Mouse (Mus musculus): Measurements from ENCODE around the gene Chmp2a.

Gene Chmp2a

DNA sequence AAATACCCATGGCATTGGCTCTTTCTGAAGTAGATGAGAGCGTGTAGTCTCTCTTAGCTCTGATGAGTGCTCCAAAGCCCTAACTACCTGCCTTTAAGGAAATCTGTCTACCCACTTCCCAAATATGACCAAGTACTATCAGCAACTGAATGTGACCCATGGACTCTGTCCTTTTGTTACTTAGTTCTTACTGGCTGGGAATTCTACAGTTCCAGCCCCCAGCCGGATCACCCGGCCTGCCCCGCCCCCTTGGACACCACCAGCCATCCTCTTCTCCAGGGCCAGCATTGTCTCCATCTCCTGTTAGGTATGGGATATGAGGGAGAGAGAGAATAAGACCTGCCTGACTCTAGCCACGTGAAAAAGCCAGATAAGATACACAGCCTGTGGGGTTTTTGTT lies 36.6 kb downstream of the Chmp2a start, which contains the start of gene Slc27a5:
TSS of gene Slc27a5 (minus strand) at position 140 of the 400 bp plus-strand sequence.
- no peak for DNase-seq

DNA sequence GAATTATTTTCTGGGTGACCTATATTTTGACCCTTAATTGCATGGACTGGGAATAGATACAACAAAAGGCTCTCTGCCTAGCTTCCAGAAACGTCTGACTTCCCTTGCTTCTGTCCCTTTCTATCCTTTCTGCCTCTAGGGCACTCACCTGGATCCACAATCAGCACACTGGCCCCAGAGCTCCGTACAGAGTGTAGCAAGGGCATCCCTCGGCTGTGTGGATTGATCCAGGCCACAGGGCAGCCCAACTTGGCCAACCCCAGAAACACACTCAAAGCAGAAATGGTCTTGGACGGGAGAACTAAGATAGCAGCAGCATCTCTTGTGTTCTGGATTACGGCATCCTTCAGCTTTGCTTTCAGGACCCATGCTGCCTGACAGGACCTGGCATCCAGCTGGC lies 37.4 kb downstream of the Chmp2a start:
- DNase-seq = no peak

DNA sequence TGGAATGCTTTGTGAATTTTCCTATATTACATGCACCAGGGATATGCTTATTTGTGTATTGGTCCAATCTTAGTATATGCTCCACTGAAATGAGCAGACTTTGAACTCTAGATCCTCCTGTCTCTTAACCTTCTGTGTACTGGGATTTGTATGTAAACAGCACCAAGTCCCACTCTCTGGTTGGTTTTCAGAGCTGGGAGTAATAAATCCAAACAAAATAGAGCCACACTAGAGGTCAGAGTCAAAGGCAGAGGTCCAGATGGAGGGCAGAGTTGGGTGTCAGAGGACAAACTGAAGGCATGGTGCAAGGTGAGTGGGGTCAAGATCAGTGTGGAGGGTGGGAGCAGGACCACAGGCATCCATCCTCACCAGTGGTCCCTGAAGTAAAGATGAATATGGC lies 38.7 kb downstream of the Chmp2a start:
- no peak for DNase-seq

GRCm38 (mm10) chr7:12993148-12993547 lies 41.5 kb downstream of the Chmp2a start:
- DNase-seq = no peak

DNA sequence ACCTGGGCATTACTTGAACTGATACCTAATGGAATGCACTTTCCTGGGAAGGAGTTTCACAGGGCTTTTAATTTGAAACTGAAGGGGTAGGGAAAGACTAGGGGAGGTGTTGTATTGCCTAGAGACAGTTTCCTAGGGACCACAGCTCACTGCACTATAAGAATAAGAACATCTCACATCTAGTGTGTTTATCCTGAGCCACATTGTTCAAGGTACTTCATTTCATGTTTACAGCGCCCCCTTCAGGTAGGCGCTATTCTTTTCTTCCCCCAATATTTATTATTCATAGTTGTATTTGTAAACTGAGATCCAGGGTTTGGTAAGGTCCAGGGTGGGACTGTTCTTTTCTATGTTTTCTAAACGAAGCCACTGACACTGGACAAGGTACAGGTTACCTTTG lies 42.4 kb downstream of the Chmp2a start:
- DNase-seq = peak; percentile 35

DNA sequence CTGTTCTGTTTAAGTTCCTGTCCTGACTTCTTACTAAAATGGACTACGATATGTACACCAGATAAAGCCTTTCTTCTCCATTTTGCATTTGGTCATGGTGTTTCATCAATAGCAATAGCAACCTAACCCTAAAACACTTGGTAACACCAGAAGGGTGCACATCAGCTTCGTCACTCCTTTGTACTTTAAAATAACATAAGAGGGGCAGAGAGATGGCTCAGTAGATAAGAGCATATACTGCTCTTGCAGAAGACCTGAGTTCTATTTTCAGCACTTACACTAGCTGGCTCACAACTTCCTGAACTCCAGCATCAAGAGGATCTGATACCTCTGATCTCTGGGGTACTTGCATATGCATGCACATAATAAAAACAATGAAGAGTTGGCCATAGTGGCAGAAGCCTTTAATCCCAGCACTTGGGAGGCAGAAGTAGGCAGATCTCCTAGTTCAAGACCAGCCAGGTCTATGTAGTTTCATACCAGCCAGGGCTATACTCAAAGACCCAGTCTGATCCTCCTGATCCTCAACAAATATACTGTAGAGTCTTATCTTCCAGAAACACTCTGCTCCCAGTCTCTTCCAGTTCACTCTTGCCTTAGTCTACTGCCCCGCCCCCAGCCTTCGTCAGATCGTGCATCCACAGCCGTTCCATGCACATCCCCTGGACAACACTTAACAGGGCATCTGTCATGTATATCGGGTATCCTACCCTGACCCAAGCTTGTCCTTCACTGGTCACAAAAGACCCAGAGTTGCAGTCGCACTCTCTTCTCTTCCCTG lies 47.0 kb downstream of the Chmp2a start:
- DNase-seq = no peak

DNA sequence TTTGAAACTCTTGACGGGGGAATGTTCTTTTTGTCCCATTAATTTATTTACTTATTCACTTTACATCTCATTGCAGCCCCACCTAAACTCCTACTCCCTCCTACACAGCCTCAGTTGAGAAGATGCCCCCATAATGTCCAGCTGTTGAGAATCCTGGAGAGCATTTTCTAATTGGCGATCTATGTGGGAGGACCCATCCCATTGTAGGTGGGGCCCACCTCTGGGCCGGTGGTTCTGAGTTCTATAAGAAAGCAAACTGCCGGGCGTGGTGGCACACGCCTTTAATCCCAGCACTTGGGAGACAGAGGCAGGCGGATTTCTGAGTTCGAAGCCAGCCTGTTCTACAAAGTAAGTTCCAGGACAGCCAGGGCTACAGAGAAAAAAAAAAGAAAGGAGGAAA lies 47.7 kb downstream of the Chmp2a start:
- no peak for DNase-seq

- DNase-seq = no peak
These were observed 48.9 kb downstream of the Chmp2a start for GRCm38 (mm10) chr7:12985724-12986123.
